Mouse (Mus musculus) cerebellum, adult (tissue): ENCODE data around the gene Pde8a.
"Not testable (repeated sequence)": the region's sequence is repeated elsewhere in the genome, so short reads cannot be mapped to it uniquely, and the experiment has no call there.

Experiments
- ATAC-seq: cut with Nextera tagmentation; 2 replicates; pipeline ENCODE4 v1.9.2; 2017; ENCODE audit warnings: mild to moderate bottlenecking, moderate library complexity, mixed read lengths; ENCODE audit not compliant: insufficient number of reproducible peaks, low FRiP score, low TSS enrichment

The Pde8a gene

GRCm38 (mm10) chr7:81213347-81214152, at the start of gene Pde8a:
Pde8a (plus strand) TSS chr7:81213596.
- ATAC-seq: no peak

GRCm38 (mm10) chr7:81164411-81164810, 49.0 kb upstream of the Pde8a start:
- ATAC-seq: no peak

GRCm38 (mm10) chr7:81167124-81167523, 46.3 kb upstream of the Pde8a start:
- no peak for ATAC-seq

- no peak for ATAC-seq
Measured at GRCm38 (mm10) chr7:81169351-81169750, 44.0 kb upstream of the Pde8a start.

- ATAC-seq: no peak
Measured at GRCm38 (mm10) chr7:81173931-81174330, 39.5 kb upstream of the Pde8a start.

GRCm38 (mm10) chr7:81174654-81175053, 38.7 kb upstream of the Pde8a start:
- no peak for ATAC-seq

- ATAC-seq: no peak
Measured at GRCm38 (mm10) chr7:81176187-81176769, 37.1 kb upstream of the Pde8a start.

- no peak for ATAC-seq
Measured at GRCm38 (mm10) chr7:81179494-81179893, 33.9 kb upstream of the Pde8a start.

GRCm38 (mm10) chr7:81182492-81183175, 30.8 kb upstream of the Pde8a start:
- ATAC-seq: no peak

GRCm38 (mm10) chr7:81183181-81183580, 30.2 kb upstream of the Pde8a start:
- no peak for ATAC-seq

- ATAC-seq: no peak
Measured at GRCm38 (mm10) chr7:81184136-81184535, 29.3 kb upstream of the Pde8a start.

GRCm38 (mm10) chr7:81184651-81185050, 28.7 kb upstream of the Pde8a start:
- ATAC-seq: no peak

GRCm38 (mm10) chr7:81186036-81186435, 27.4 kb upstream of the Pde8a start:
- ATAC-seq: not testable (repeated sequence)

- no peak for ATAC-seq
Measured at GRCm38 (mm10) chr7:81189180-81189579, 24.2 kb upstream of the Pde8a start.

- no peak for ATAC-seq
Measured at GRCm38 (mm10) chr7:81195509-81195908, 17.9 kb upstream of the Pde8a start.

- ATAC-seq: no peak
Measured at GRCm38 (mm10) chr7:81196796-81197195, 16.6 kb upstream of the Pde8a start.

GRCm38 (mm10) chr7:81198538-81198937, 14.9 kb upstream of the Pde8a start:
- no peak for ATAC-seq

- no peak for ATAC-seq
Measured at GRCm38 (mm10) chr7:81199109-81199508, 14.3 kb upstream of the Pde8a start.

- no peak for ATAC-seq
Measured at GRCm38 (mm10) chr7:81199757-81200156, 13.6 kb upstream of the Pde8a start.

GRCm38 (mm10) chr7:81202389-81202788, 11.0 kb upstream of the Pde8a start:
- no peak for ATAC-seq

GRCm38 (mm10) chr7:81203576-81203975, 9.8 kb upstream of the Pde8a start:
- ATAC-seq: not testable (repeated sequence)
